Mouse (Mus musculus) intestine, embryonic 16.5 days (tissue): Measurements from ENCODE around the gene Olfr1412. TPM values are rescaled to one million over a fixed set of nuclear protein-coding genes. Genes with fewer than 3 reads are reported as not detected.

Experiments
- ATAC-seq: fragments of 200-750 bp; cut with Nextera tagmentation; 2 replicates; pipeline ENCODE4 v1.8.0; 2017; ENCODE audit warnings: moderate TSS enrichment, moderate library complexity
- H3K27ac ChIP-seq: fragments of 300-500 bp; sonication (generic); 2 replicates; pipeline ENCODE4 v1.5.1; 2014; ENCODE audit warnings: mild to moderate bottlenecking, low read length
- H3K27me3 ChIP-seq: fragments of 300-500 bp; sonication (generic); replicated peaks from 2 replicates; pipeline ENCODE4 v1.6.1; 2014; ENCODE audit warnings: low read length, control low read depth, mixed read lengths; ENCODE audit not compliant: control insufficient read depth, insufficient read depth
- H3K36me3 ChIP-seq: fragments of 300-500 bp; sonication (generic); 2 replicates; pipeline ENCODE4 v1.6.1; 2014; ENCODE audit warnings: low read length, control low read depth; ENCODE audit not compliant: control insufficient read depth, insufficient read depth
- H3K4me1 ChIP-seq: fragments of 300-500 bp; sonication (generic); 2 replicates; pipeline ENCODE4 v1.6.1; 2014; ENCODE audit warnings: low read length, control low read depth, mixed read lengths; ENCODE audit not compliant: control insufficient read depth, insufficient read depth
- H3K4me2 ChIP-seq: fragments of 300-500 bp; sonication (generic); 2 replicates; pipeline ENCODE4 v1.6.1; 2014; ENCODE audit warnings: low read depth, low read length, control low read depth
- H3K4me3 ChIP-seq: fragments of 300-500 bp; sonication (generic); 2 replicates; pipeline ENCODE4 v1.5.1; 2014; ENCODE audit warnings: mild to moderate bottlenecking, low read length
- H3K9ac ChIP-seq: fragments of 300-500 bp; sonication (generic); 2 replicates; pipeline ENCODE4 v1.6.1; 2014; ENCODE audit warnings: low read depth, low read length
- H3K9me3 ChIP-seq: fragments of 300-500 bp; sonication (generic); 2 replicates; pipeline ENCODE4 v1.6.1; 2016; ENCODE audit warnings: low read length, control low read depth; ENCODE audit not compliant: control insufficient read depth
- WGBS: fragments of 180-500 bp; shearing (Covaris S2); extraction: QIAGEN DNeasy Blood & Tissue Kit; methylation state at CpG from one replicate; pipeline ENCODE4 v1.1.7; 2014; 5-methylcytosine and 5-hydroxymethylcytosine counted together
- polyA plus RNA-seq: library from polyadenylated mRNA; unstranded; fragments of >200 nt; fragmentation: Nextera tagmentation; extraction: Ambion mirVana; gene quantifications from 2 replicates; pipeline ENCODE4 v1.2.1, GENCODE M21; 2015

Olfr1412 gene
- polyA plus RNA-seq, 1 experiment from 2014 or later: not detected

GRCm38 (mm10) chr1:92634976-92635599 is 49.5 kb downstream of the Olfr1412 start:
- no peak overlapping the region for H3K4me3 ChIP-seq
- H3K27ac ChIP-seq: no peak overlapping the region
- H3K36me3 ChIP-seq: peaks cover 5% of the 10 kb centered on the region; the same call in 1 of the 2 replicates
- H3K4me2 ChIP-seq: no peak overlapping the region
- H3K9ac ChIP-seq: no peak overlapping the region
- no peaks in the 10 kb centered on the region for H3K27me3 ChIP-seq
- WGBS: 69% methylated on average over 4 of the region's 4 CpGs
- 0 out of 2 replicates have a peak, but pooled peaks cover 2% of the 10 kb centered on the region for H3K4me1 ChIP-seq
- no peaks in the 10 kb centered on the region for H3K9me3 ChIP-seq
- ATAC-seq: no peak; the same call in 1 of the 2 replicates

GRCm38 (mm10) chr1:92636015-92636414 is 50.4 kb downstream of the Olfr1412 start:
- H3K4me3 ChIP-seq: no peak overlapping the region
- ATAC-seq: no peak
- H3K4me1 ChIP-seq: peaks cover 11% of the 10 kb centered on the region
- no peak overlapping the region for H3K9ac ChIP-seq
- H3K27me3 ChIP-seq: no peaks in the 10 kb centered on the region
- H3K36me3 ChIP-seq: peaks cover 5% of the 10 kb centered on the region; the same call in 1 of the 2 replicates
- H3K4me2 ChIP-seq: no peak overlapping the region
- WGBS: 86% methylated on average over 8 of the region's 8 CpGs
- H3K27ac ChIP-seq: no peak overlapping the region
- no peaks in the 10 kb centered on the region for H3K9me3 ChIP-seq

DNA sequence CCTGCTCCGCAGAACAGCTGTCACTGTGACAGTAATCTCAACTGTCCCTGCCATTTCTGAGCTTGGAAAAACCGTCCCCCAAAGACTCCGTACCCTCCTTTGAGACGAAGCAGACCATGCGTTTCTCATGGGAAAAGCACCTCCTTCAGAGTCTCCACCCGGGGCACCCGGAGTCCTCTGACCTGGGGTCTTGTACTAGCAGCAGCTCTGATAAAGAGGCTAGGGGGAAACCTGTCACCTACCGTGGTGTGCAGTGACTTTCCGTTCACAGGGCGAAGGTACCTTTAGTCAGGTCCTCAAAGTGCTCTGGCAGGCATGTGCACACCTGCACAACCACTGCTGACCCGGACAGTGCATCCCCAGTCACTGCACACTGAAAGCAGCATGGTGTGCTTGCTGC is 51.1 kb downstream of the Olfr1412 start:
- H3K4me1 ChIP-seq: peaks cover 13% of the 10 kb centered on the region
- ATAC-seq: no peak
- H3K4me3 ChIP-seq: no peak overlapping the region
- no peaks in the 10 kb centered on the region for H3K27me3 ChIP-seq
- H3K9me3 ChIP-seq: no peaks in the 10 kb centered on the region
- H3K9ac ChIP-seq: no peak overlapping the region
- WGBS: 90% methylated on average over 11 of the region's 11 CpGs
- H3K36me3 ChIP-seq: peaks cover 5% of the 10 kb centered on the region; the same call in 1 of the 2 replicates
- H3K27ac ChIP-seq: no peak overlapping the region
- no peak overlapping the region for H3K4me2 ChIP-seq

DNA sequence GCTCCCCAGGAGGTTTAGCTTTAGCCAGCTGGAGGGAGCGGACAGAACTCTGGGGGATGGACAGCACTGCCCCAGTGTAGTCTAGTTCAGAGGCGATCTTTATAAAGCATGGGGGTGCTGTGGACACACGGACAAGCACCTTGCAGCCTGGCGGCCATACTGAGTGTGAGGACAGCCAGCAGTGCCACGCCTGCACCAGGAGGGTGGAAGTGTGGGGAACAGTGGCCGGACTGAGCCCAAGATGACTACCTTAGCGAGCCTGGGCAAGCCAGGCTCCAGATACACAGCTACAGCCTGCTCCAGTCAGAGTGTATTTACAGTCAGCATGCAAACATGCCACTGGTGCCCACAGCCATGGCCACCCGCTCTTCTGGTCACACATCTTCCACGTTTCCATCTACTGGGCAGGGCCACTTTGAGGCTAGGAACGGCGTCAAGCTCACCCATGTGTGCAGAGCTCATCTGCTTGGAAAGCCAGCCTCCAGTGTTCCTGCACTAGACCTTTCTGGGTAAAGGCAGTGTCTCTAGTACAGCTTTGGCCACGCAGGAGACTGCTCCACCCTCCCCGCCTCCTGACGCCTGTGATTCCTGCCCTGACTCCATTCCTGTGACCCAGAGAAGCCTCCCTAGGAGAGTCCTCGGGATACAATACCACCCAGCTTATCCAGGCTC is 52.1 kb downstream of the Olfr1412 start:
- no peak overlapping the region for H3K27ac ChIP-seq
- H3K4me2 ChIP-seq: no peak overlapping the region
- H3K9ac ChIP-seq: no peak overlapping the region
- H3K4me3 ChIP-seq: no peak overlapping the region
- H3K36me3 ChIP-seq: peaks cover 5% of the 10 kb centered on the region; the same call in 1 of the 2 replicates
- 91% methylated on average over 15 of the region's 15 CpGs for WGBS
- H3K9me3 ChIP-seq: no peaks in the 10 kb centered on the region
- H3K4me1 ChIP-seq: peaks cover 13% of the 10 kb centered on the region
- no peak for ATAC-seq
- H3K27me3 ChIP-seq: no peaks in the 10 kb centered on the region

DNA sequence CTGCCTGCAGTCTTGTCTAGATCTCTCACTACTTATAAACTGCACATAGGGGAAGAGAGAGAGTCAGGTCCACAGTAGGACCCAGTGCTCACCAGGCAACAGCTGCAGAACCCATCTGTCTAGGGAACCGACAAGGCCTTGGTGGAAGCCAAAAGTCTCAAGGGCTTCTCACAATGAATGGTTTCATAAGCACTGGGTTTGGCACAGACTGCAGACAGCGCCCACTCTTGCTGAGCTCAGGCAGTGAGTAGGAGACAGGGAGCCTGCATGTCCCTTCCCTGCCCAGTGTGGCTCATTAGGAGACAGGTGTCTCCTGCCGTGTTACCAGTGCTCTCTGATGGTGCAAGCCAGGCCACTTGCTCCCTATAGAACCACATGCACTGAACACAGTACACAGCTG is 52.6 kb downstream of the Olfr1412 start:
- WGBS: 87% methylated on average over 3 of the region's 3 CpGs
- no peaks in the 10 kb centered on the region for H3K9me3 ChIP-seq
- no peaks in the 10 kb centered on the region for H3K27me3 ChIP-seq
- peaks cover 5% of the 10 kb centered on the region; the same call in 1 of the 2 replicates for H3K36me3 ChIP-seq
- H3K27ac ChIP-seq: no peak overlapping the region
- no peak for ATAC-seq
- peaks cover 13% of the 10 kb centered on the region for H3K4me1 ChIP-seq
- H3K4me3 ChIP-seq: no peak overlapping the region
- no peak overlapping the region for H3K9ac ChIP-seq
- no peak overlapping the region for H3K4me2 ChIP-seq

DNA sequence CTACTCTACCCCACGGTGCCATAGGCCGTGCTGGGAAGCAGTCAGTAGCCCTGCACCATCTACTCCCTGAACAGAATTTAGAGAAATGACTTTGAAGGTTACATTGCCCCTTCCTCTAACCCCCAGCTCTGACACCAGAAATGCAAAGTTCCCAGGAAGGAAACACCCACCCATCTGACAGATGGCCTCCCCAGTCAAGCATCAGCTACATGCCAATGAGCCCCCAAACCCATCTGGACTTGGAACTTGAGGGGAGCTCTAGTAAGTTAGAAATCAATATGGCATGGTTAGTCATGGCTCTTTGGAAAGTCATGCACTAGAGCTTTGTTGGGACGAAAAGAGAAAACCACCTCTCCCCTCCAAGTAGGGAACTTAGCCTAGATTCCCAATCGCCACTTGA is 53.2 kb downstream of the Olfr1412 start:
- no peak for ATAC-seq
- WGBS: 94% methylated on average over 4 of the region's 4 CpGs
- Histone ChIP-seq H3K27ac (no peak overlapping the region), H3K4me3 (no peak overlapping the region), H3K27me3 (no peaks in the 10 kb centered on the region), H3K9ac (no peak overlapping the region), H3K36me3 (peaks cover 5% of the 10 kb centered on the region; the same call in 1 of the 2 replicates), H3K9me3 (no peaks in the 10 kb centered on the region), H3K4me2 (no peak overlapping the region), H3K4me1 (peaks cover 13% of the 10 kb centered on the region)

DNA sequence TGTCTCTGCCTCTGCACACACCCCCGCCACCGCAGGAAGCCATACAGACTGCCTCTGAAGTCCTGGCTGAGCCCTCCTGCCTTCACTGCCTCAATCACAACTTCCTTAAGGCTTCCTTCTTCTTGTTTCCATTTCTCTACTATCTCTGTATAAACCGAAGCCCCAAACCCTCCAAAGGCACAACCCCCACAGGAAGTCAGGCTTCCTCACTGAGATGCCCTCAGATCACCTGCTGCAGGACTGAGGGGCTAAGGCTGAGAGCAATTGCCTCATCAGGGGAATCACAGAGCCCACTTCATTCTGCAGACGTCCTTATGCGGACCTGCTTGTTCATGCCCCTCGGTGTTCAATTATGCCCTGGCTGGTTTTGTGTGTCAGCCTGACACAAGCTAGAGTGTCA is 54.8 kb downstream of the Olfr1412 start:
- no peak for ATAC-seq
- Histone ChIP-seq H3K4me3 (peak overlapping the region; percentile 92; the same call in 1 of the 2 replicates), H3K27me3 (no peaks in the 10 kb centered on the region), H3K27ac (no peak overlapping the region), H3K4me2 (peak overlapping the region; percentile 92; the same call in 1 of the 2 replicates), H3K36me3 (peaks cover 5% of the 10 kb centered on the region; the same call in 1 of the 2 replicates), H3K4me1 (peaks cover 13% of the 10 kb centered on the region), H3K9ac (peak overlapping the region; percentile 11; the same call in 1 of the 2 replicates), H3K9me3 (no peaks in the 10 kb centered on the region)
- 90% methylated on average over 6 of the region's 6 CpGs for WGBS

Other genes starting within 250 kb of the Olfr1412 start
- gene Ndufa10, start 111.9 kb upstream of the Olfr1412 start, polyA plus RNA-seq: 400 and 411 TPM in 2 replicates
- gene Olfr1416, start 100.7 kb upstream of the Olfr1412 start, polyA plus RNA-seq: not detected in 2 replicates
- gene Olfr1415, start 89.7 kb upstream of the Olfr1412 start, polyA plus RNA-seq: not detected in 2 replicates
- not detected in 2 replicates for gene Olfr1414, start 67.1 kb upstream of the Olfr1412 start, polyA plus RNA-seq
- gene Olfr1413, start 14.5 kb upstream of the Olfr1412 start, polyA plus RNA-seq: not detected in 2 replicates
- gene Olfr1411, start 8.6 kb downstream of the Olfr1412 start, polyA plus RNA-seq: not detected in 2 replicates
- not detected in 2 replicates for gene Olfr1410, start 20.0 kb downstream of the Olfr1412 start, polyA plus RNA-seq
- gene Olfr12, start 32.0 kb downstream of the Olfr1412 start, polyA plus RNA-seq: not detected in 2 replicates
- 371 and 387 TPM in 2 replicates for gene Cops9, start 56.2 kb downstream of the Olfr1412 start, polyA plus RNA-seq
- gene Otos, start 63.1 kb downstream of the Olfr1412 start, polyA plus RNA-seq: 0.31 TPM in 1 of 2 replicates, not detected in the other
- 24.9 and 25.0 TPM in 2 replicates for gene Gpc1, start 245.9 kb downstream of the Olfr1412 start, polyA plus RNA-seq